ENCODE assay signal across 15 mouse cellular contexts in genomic region chr6:119472705-119473104, GRCm38 (mm10). TPM values are rescaled to one million over a fixed set of nuclear protein-coding genes. Genes with fewer than 3 reads are reported as not detected.
DNase-seq lines count a peak whose midpoint lies in the region; ATAC-seq and TF ChIP-seq lines count a peak whose summit lies in the region.
"Had no signal": no experiment of that assay in that cellular context is flagged by ENCODE, and none has a peak within 500 bp of the region (broad histone marks: within the 10 kb centered on the region; RNA-seq: fewer than 3 reads in every experiment).

No protein-coding gene starts in this region.

- DNase-seq in gastrocnemius, adult 2 months = no peak
- DNase-seq in gastrocnemius, postnatal 36 days = no peak
- DNase-seq in 416B (ENCODE audit: low read depth) = peak; percentile 68
- no peak for DNase-seq in spleen, postnatal 36 days (ENCODE audit: low spot score in 2 of 2)
- no peak for DNase-seq in layer of hippocampus, adult 8-10 months (ENCODE audit: low spot score in 2 of 2)

- intact Hi-C loops in gastrocnemius, adult 2 months (cut with DNase I) = no loop called here
- intact Hi-C loops in gastrocnemius, postnatal 36 days (cut with DNase I) = no loop called here

- peak; percentile 56 for ATAC-seq in megakaryocyte, adult 5-6 weeks (ENCODE audit: poor library complexity, severe bottlenecking)
- no peak for ATAC-seq in activated CD4-positive, CD25-positive, alpha-beta regulatory T cell, adult 4 months
- ATAC-seq: forebrain, embryonic 16.5 days; intestine, embryonic 16.5 days had no signal

- no peak overlapping the region for H3K27ac ChIP-seq in gastrocnemius, adult 2 months
- peak overlapping the region; percentile 39 for H3K27ac ChIP-seq in bone marrow macrophage, adult 2 months (ENCODE audit: insufficient read depth, low read depth, low read length)
- H3K27ac ChIP-seq: embryonic facial prominence, embryonic 13.5 days; forebrain, embryonic 12.5 days; heart, embryonic 10.5 days; hindbrain, embryonic 10.5 days; hindbrain, embryonic 14.5 days had no signal

- TF ChIP-seq POLR2A in bone marrow macrophage, adult 2 months (IDR thresholded peaks at IDR 0.05; ENCODE audit: borderline replicate concordance, low read depth, low read length) = no peak

- peaks cover 26% of the 10 kb centered on the region for H3K4me1 ChIP-seq in bone marrow macrophage, adult 2 months (ENCODE audit: control insufficient read depth, insufficient read depth, low read length)

- H3K4me3 ChIP-seq in gastrocnemius, adult 2 months = peak overlapping the region; percentile 46
- no peak overlapping the region for H3K4me3 ChIP-seq in bone marrow macrophage, adult 2 months (ENCODE audit: insufficient read depth, low read length)
- H3K4me3 ChIP-seq: embryonic facial prominence, embryonic 13.5 days; forebrain, embryonic 12.5 days; heart, embryonic 10.5 days; hindbrain, embryonic 10.5 days had no signal

- no peak for TF ChIP-seq CTCF in gastrocnemius, adult 2 months (IDR thresholded peaks at IDR 0.05)
- TF ChIP-seq CTCF in bone marrow macrophage, adult 2 months (IDR thresholded peaks at IDR 0.05; ENCODE audit: low read depth, low read length) = no peak

RNA-seq across cellular contexts. Expression of gene Fbxl14, which starts 6.8 kb away (rescaled TPM):
- total RNA-seq in gastrocnemius, adult 2 months (2021) = 10 to 100 TPM; 10.3 to 10.4 TPM
- total RNA-seq in gastrocnemius, postnatal 36 days (2021) = 10 to 100 TPM; 10.3 to 10.7 TPM
- polyA plus RNA-seq in bone marrow macrophage, adult 2 months (2012; ENCODE audit: insufficient read depth, insufficient read length, missing spikeins) = 30.7 and 34.3 TPM in 2 replicates
- total RNA-seq in megakaryocyte, adult 5-6 weeks (2015) = 38.4 and 40.4 TPM in 2 replicates
- 40.1 and 42.2 TPM in 2 replicates for total RNA-seq in megakaryocyte, adult 5-6 weeks (2017)
- polyA plus RNA-seq in activated CD4-positive, CD25-positive, alpha-beta regulatory T cell, adult 4 months (2017; shearing (Covaris generic)) = 10 to 100 TPM; 13.2 to 15.8 TPM
- 10 to 100 TPM; 33.2 to 34.0 (median 33.8) TPM for total RNA-seq in layer of hippocampus, adult 8-10 months (2022)

RNA-seq across cellular contexts. Expression of gene Adipor2, which starts 55.2 kb away (rescaled TPM):
- 10 to 100 TPM; 87.7 to 94.8 TPM for total RNA-seq in gastrocnemius, adult 2 months (2021)
- 10 to 100 TPM; 73.0 to 80.6 TPM for total RNA-seq in gastrocnemius, postnatal 36 days (2021)
- 67.6 and 71.2 TPM in 2 replicates for polyA plus RNA-seq in bone marrow macrophage, adult 2 months (2012; ENCODE audit: insufficient read depth, insufficient read length, missing spikeins)
- 64.1 and 69.9 TPM in 2 replicates for total RNA-seq in megakaryocyte, adult 5-6 weeks (2015)
- 94.1 and 98.6 TPM in 2 replicates for total RNA-seq in megakaryocyte, adult 5-6 weeks (2017)
- polyA plus RNA-seq in activated CD4-positive, CD25-positive, alpha-beta regulatory T cell, adult 4 months (2017; shearing (Covaris generic)) = 10 to 100 TPM; 10.1 to 11.5 TPM
- total RNA-seq in layer of hippocampus, adult 8-10 months (2022) = 10 to 100 TPM; 41.4 to 46.2 (median 44.2) TPM
